Mouse (Mus musculus) lung, adult 18-20 months (tissue): ENCODE measurements around the gene Nusap1.
"Not testable (repeated sequence)": the region's sequence is repeated elsewhere in the genome, so short reads cannot be mapped to it uniquely, and the experiment has no call there.

Experiments
- DNase-seq, 2 experiments: peaks; one replicate each; pipeline ENCODE4 v3.0.0; 2022; ENCODE audit warnings: mixed read lengths in 2 of 2

Nusap1 gene

DNA sequence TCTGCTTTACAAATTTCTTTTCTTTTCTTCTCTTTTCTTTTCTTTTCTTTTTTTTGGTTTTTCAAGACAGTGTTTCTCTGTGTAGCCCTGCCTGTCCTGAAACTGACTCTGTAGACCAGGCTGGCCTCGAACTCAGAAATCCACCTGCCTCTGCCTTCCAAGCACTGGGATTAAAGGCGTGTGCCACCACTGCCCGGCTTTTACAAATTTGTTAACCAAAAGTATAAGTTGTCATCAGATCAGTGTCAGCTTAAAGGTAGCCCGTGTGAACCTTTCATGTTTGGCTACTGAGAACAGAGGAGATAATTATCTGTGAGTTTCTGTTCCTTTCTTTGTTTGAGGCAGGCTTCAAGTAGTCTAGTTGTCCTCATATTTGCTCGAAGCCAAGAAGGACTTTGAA, 26.2 kb downstream of the Nusap1 start:
- DNase-seq, result no peak

DNA sequence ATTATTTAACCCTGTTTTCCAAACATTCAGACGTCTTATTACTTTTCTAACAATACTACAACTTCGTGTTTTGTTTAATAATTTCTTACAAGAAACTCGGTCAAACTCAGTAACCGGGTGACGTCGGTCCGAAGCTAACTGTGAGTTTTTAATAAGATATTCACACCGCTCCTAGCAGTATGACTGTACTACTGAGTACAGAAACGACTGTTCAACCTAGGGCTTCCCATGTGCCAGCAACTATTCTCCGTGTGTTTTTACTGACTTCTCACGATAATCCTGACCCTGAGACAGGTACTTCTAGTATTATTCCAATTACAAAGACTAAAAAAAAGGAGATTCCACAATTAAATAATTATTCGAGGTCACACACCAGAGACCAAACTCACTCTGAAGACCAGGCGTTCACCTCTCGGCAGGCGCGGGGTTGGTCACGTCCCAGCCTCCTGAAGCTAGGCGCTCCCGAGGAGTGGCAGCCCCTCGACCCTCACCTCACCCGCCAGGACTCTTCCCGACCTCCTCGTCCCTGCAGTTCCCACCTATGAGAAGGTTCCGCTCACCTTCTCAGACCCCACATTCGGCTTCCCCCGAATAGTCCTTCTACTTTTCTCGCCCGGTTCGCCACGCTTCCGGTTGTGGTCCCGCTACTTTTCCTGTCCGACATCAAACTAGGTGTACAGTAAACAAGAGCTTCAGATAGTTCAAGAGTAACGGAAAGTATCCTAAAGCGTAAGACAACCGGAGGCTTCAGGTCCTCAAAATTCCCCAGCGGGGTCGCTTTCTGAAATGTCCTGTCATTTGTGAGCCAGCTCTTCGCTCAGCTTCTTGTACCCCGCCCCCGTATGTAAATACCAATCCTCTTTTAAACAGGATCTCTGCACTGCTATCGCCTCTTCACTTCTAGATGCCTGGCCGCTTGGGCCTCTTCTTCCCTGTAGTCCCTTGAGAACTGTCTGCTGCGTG, 44.4 kb downstream of the Nusap1 start, which contains the start of gene Ndufaf1:
Gene Ndufaf1, minus strand, starts transcription at position 608 of the 963 bp plus-strand sequence.
- peak; percentile 80 to 84 for DNase-seq

DNA sequence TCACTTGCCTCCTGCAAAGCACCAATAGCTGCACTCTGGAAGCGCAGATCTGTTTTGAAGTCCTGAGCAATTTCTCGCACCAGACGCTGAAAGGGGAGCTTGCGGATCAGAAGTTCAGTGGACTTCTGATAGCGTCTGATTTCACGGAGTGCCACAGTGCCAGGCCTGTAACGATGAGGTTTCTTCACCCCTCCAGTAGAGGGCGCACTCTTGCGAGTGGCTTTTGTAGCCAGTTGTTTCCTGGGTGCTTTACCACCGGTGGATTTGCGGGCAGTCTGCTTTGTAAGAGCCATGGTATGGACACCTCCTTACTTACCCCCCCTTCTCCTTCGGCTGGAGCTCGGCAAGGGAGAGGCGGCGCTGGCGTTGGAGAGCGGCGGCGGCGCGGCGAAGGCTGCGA, 47.6 kb downstream of the Nusap1 start:
- DNase-seq, result not testable (repeated sequence)

DNA sequence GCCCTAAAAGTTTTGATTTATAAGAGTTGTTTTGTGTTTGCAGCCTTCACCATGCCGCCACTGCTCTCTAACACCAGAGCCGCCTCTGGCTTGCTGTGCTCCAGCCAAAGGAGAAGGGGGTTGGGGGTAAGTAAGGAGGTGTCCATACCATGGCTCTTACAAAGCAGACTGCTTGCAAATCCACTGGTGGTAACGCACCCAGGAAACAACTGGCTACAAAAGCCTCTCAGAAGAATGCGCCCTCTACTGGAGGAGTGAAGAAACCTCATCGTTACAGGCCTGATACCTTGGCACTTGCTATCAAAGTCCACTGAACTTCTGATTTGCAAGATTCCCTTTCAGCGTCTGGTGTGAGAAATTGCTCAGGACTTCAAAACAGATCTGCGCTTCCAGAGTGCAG, 50.9 kb downstream of the Nusap1 start:
- DNase-seq, result peak in 1 of 2 experiments; percentile 16

DNA sequence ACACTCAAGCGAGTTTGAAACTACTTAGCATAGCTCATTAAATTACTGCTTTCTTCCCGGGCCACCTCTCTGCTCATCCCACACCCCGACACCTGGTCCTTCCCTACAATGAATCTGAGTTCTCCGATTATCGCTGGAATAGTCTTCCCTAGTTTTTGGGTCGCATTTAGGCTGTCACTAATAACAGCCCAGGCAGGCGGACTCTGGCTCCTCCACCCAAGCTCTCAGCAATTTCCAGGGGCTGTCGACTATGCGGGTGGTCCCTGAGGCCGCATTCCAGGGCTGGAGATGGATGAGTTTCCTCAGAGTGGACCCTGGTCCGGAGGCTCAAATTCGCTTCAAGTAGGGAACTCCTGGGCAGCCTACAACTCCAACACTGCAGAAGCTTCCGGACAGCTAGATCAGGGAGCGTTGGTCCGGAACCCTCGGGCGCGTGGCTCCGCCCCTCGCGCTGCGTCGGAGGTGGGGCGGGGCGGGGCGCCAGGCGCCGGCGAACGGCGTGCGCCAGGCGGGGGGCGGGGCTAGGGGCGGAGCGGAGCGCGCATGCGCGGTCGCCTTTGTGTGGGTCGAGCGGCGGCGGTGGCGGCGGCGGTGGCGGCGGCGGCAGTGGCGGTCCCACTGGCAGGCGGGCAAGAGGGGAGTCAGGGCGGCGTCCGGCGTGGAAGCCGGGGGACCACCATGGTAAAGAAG, 56.6 kb downstream of the Nusap1 start, which contains the start of gene Rtf1:
Gene Rtf1, plus strand, starts transcription at position 544 of the 690 bp plus-strand sequence.
- peak; percentile 92 to 94 for DNase-seq

DNA sequence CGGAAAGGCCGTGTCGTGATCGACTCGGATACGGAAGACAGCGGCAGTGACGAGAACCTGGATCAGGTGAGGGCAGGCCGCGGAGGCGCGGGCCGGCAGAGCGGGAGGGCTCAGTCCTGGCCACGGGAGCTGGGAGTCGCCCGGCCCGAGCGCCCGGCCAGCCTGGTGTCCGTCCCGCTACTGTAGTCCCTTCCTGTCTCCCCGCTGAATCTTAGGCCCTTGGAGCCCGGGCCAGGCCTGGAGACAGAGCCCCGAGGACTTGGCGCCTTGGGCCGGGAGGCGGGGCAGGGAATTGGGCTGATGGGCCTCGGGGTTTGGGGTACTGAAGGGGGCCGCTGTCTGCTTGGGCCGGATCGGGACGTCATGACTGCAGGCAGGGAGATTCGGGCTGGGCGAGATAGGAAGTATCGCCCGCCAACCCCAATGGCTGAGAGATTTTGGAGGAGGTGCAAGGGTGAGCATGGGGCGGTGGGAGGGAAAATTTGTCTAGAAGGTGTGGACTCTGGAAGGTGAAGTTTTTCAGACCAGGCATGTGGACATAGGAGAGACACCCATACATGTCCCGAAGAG, 57.2 kb downstream of the Nusap1 start:
- peak in 1 of 2 experiments; percentile 34 for DNase-seq

DNA sequence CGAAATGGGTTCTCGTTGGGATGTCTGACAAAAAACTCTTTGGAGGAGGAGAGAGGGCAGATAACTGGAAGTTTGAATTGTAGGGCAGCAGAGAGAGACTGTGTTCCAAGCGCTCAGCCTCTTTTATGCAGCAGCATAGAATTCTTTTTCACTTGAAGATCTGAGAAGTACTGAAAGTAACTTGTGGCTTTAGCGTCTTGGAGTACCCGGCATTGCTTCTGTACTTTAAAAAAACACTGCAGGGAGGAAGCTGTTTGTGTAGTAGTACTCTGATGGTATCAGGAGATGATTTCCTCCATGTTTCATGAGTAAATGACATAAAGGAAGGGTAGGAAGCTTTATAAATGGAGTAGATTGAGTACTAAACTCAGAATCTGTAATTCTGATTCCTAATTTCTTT, 57.7 kb downstream of the Nusap1 start:
- no peak for DNase-seq

DNA sequence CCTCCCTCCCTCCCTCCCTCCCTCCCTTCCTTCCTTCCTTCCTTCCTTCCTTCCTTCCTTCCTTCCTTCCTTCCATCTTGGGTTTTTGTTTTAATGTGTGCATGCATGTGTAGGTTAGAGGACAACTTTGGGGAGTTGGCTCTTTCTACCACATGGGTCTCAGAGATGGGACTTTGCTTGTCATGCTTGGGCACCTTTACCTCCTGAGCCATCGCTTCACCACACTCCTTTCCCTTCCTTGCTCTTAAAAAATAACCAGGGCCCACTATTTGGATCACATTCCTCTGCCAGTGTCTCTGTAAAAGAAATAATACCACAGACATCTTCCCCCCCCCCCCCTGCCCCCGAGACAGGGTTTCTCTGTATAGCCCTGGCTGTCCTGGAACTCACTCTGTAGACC, 65.6 kb downstream of the Nusap1 start:
- no peak for DNase-seq

DNA sequence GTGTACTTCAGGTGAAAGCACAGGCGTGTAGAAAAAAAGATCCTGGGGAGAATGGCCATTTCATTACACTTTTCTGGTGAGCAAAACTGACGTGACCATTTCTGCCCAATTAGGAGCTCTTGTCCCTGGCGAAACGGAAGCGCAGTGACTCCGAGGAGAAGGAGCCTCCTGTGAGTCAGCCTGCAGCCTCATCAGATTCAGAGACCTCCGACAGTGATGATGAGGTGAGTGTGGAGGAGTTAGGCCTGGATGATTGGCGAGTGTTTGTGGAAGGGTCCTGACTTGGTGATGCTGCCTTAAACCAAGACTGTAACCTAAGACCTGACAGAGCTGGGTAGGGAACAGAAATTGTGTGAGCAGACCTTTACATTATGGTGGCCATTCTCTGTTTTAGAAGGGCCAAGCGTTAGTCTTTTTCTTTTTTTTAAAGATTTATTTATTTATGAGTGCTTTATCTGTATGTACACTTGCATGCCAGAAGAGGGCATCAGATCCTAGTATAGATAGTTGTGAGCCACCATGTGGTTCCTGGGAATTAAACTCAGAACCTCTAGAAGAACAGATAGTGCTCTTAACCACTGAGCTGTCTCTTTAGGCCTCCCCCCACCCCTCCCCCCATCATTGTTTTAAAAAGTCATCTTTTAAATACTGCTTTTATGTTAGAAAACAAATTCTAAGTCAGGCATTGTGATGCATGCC, 74.1 kb downstream of the Nusap1 start:
- no peak for DNase-seq

DNA sequence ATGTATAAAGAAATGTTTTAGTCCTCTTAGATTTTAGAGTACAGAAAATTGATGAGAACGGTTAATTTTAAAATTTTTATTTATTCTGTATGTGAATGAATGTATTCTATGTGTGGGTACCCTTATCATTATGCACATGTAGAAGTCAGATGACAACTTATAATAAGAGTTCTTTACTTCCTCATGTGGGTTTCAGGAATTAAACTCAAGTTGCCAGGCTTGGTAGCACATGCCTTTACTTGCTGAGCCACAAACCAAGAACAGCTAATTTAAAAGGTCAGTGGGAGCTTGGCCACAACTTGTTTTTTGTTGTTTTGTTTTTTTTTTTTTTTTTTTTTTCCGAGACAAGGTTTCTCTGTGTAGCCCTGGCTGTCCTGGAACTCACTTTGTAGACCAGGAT, 76.7 kb downstream of the Nusap1 start:
- no peak for DNase-seq

DNA sequence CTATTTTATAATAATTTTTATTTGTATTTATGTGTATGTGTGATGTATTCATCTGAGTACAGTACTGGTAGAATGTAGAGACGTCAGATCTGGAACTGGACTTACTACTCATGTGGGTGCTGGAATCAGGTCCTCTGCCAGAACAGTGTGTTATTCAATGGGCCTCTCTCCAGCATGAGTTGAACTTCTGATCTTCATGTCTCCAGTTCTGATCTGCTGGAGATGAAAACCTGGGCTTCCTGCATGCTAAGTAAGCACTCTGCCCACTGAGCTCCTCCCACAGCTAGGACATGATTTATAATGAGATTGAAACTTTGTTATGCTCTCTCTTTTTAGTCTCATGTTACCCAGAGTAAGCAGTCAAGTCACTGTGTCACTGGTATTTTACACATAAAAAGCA, 78.0 kb downstream of the Nusap1 start:
- DNase-seq, result no peak

DNA sequence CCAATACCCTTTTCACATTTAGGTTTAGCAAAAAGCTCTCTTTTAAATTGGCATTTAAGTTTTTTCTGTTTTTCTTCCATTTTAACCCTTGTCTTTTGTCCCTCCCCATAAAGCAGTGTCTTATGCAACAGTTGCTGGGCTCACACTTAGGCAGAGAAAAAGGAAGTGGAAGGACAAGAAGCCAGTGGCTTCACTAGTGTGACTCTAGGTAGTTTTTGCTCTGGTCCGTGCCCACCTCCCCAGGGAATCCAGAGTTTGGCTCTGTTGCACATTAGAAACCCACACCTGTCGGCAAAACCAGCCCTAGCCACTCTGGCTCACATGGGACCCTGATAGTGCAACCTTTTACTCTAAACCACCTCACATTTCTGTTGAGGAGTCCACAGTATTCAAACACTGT, 80.4 kb downstream of the Nusap1 start:
- DNase-seq, result no peak

DNA sequence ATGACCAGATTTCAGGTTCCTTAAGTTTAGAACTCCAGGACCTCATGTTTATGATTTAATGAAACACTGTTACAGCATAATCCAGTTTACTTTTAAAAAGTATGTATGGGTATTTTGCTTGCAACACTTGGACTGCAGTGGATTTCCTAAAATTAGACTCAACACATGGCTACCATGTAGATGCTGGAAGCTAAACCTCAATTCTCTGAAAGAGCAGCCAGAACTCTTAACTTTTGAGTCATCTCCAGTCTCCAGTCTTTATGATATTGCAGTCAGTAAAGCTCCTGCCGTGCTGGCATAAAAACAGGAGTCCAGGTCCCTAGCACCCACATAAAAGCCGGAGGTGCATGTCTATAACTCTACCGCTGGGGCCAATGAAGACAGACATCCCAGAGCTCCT, 81.9 kb downstream of the Nusap1 start:
- no peak for DNase-seq
